Mouse (Mus musculus) MEL (cell line): ENCODE results near the gene Ndufs2.

Experiments
- CHD2 ChIP-seq: IDR thresholded peaks from 2 replicates; pipeline ENCODE4 v1.6.1; 2011; ENCODE audit warnings: low read length, improper control_type of control experiment
- CTCF ChIP-seq, 3 experiments: IDR thresholded peaks in 2 of 3; conservative IDR thresholded peaks in 1 of 3; 2 replicates each; pipeline ENCODE4 v1.5.1; 2011 to 2012; ENCODE audit warnings: low read length in 3 of 3, low read depth in 2 of 3, mild to moderate bottlenecking in 2 of 3, improper control_type of control experiment in 1 of 3, inconsistent platforms in 1 of 3, mixed read lengths in 1 of 3, moderate library complexity in 1 of 3; ENCODE audit not compliant: control insufficient read depth in 1 of 3, insufficient read depth in 1 of 3, poor library complexity in 1 of 3, severe bottlenecking in 1 of 3
- EP300 ChIP-seq, 2 experiments: IDR thresholded peaks; 2 replicates each; pipeline ENCODE4 v1.6.1; 2011; ENCODE audit warnings: improper control_type of control experiment in 2 of 2, low read length in 2 of 2, low read depth in 1 of 2, mild to moderate bottlenecking in 1 of 2
- HCFC1 ChIP-seq: IDR thresholded peaks from 2 replicates; pipeline ENCODE4 v1.6.1; 2012; ENCODE audit warnings: low read depth, mild to moderate bottlenecking, inconsistent platforms, low read length, improper control_type of control experiment, moderate library complexity
- MAX ChIP-seq: IDR thresholded peaks from 2 replicates; pipeline ENCODE4 v1.6.1; 2011; ENCODE audit warnings: low read length, improper control_type of control experiment
- POLR2A ChIP-seq, 2 experiments: IDR thresholded peaks; 2 replicates each; pipeline ENCODE4 v1.6.1; 2011 to 2012; ENCODE audit warnings: low read length in 2 of 2, mild to moderate bottlenecking in 2 of 2, control low read depth in 1 of 2, improper control_type of control experiment in 1 of 2, low read depth in 1 of 2, moderate library complexity in 1 of 2; ENCODE audit not compliant: control insufficient read depth in 1 of 2, insufficient read depth in 1 of 2, poor library complexity in 1 of 2
- POLR2AphosphoS2 ChIP-seq: IDR thresholded peaks from 2 replicates; pipeline ENCODE4 v1.6.1; 2011; ENCODE audit warnings: low read length, improper control_type of control experiment
- POLR2AphosphoS5 ChIP-seq: IDR thresholded peaks from 2 replicates; pipeline ENCODE4 v1.6.1; 2012; ENCODE audit warnings: low read depth, borderline replicate concordance, mild to moderate bottlenecking, inconsistent platforms, low read length, moderate library complexity, mixed read lengths
- RCOR1 ChIP-seq: IDR thresholded peaks from 2 replicates; pipeline ENCODE4 v1.6.1; 2012; ENCODE audit warnings: low read depth, mild to moderate bottlenecking, inconsistent platforms, low read length, improper control_type of control experiment
- USF1 ChIP-seq: IDR thresholded peaks from 2 replicates; pipeline ENCODE4 v1.6.1; 2014; ENCODE audit warnings: low read depth, mild to moderate bottlenecking, inconsistent platforms, low read length, improper control_type of control experiment, moderate library complexity
- ZKSCAN1 ChIP-seq: IDR thresholded peaks from 2 replicates; pipeline ENCODE4 v1.6.1; 2012; ENCODE audit warnings: low read depth, mild to moderate bottlenecking, inconsistent platforms, low read length, improper control_type of control experiment, moderate library complexity

DNA sequence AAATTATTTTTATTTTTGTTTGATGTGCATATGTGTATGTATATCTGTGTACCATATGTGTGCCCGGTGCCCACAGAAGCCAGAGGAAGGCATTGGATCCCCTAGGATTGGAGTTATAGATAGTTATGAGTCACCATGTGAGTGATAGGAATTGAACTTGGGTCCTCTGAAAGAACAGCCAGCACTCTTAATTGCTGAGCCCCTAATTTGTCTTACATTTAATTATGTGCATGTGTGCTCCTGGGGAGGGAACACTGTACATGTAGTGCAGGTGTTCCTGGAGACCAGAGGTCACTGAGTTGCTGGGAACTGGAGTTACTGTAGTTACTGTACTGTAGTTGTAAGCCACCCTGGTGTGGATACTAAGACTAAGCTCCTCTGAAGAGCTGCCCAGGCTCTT is 50.4 kb downstream of the Ndufs2 start:
- TF ChIP-seq POLR2A (IDR thresholded peaks at IDR 0.05; ENCODE audit: control insufficient read depth in 1 of 2, insufficient read depth in 1 of 2, low read depth in 1 of 2, low read length in 2 of 2, poor library complexity in 1 of 2) (no peak), POLR2AphosphoS5 (no peak), CTCF (IDR thresholded peaks at IDR 0.05 in 2 of 3, conservative IDR thresholded peaks at IDR 0.05 in 1 of 3; ENCODE audit: control insufficient read depth in 1 of 3, insufficient read depth in 1 of 3, low read depth in 2 of 3, low read length in 3 of 3, poor library complexity in 1 of 3, severe bottlenecking in 1 of 3) (no peak), RCOR1 (no peak), HCFC1 (no peak), POLR2AphosphoS2 (no peak), ZKSCAN1 (no peak), MAX (no peak), USF1 (no peak), EP300 (IDR thresholded peaks at IDR 0.05; ENCODE audit: low read depth in 1 of 2, low read length in 2 of 2) (no peak), CHD2 (no peak)
